Mouse (Mus musculus): ENCODE results near the gene Actr5. TPM values are rescaled to one million over a fixed set of nuclear protein-coding genes. Genes with fewer than 3 reads are reported as not detected.
A peak's percentile ranks its signal among the peaks of the same experiment; 100 is the strongest.

Gene Actr5
- polyA plus RNA-seq, 1 experiment from 2014 or later = 16.0 TPM

DNA sequence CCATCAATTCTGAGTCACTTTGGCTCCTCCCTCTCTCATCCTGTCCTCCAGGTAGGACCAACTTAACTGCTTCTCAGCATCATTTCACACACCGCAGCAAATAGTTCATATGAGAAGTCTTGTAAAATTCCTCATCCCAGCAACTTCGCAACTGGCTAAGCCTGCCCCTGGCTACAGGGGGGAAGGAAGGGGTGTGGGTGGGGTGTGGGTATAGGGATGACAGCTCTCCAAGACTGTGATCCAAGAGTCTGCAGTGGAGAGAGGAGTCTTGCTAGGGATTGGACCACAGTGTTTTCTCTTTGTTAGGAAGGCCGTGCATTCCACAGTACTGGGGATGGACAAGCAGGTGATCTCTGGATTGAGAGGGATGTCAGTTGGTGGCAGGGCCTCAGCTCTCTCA lies 60.2 kb downstream of the Actr5 start:
- H3K27ac ChIP-seq (ENCODE audit: low read depth, low read length) = no peak overlapping the region
- no peak overlapping the region for H3K4me2 ChIP-seq
- H3K9me3 ChIP-seq (ENCODE audit: control insufficient read depth, low read length) = no peaks in the 10 kb centered on the region
- no peak overlapping the region for H3K9ac ChIP-seq (ENCODE audit: low read length)
- no peaks in the 10 kb centered on the region for H3K27me3 ChIP-seq (ENCODE audit: control insufficient read depth, insufficient read depth, low read length)
- no peaks in the 10 kb centered on the region for H3K36me3 ChIP-seq (ENCODE audit: control insufficient read depth, insufficient read depth, low read length)
- ATAC-seq (ENCODE audit: low FRiP score) (no peak), DNase-seq (ENCODE audit: low spot score, missing footprints) (peak; percentile 70)
- WGBS = 75% methylated on average over 3 of the region's 3 CpGs
- H3K4me1 ChIP-seq (ENCODE audit: control insufficient read depth, insufficient read depth, low read length) = peaks cover 7% of the 10 kb centered on the region
- H3K4me3 ChIP-seq (ENCODE audit: low read depth, low read length) = no peak overlapping the region

- Histone ChIP-seq H3K4me2 (no peak overlapping the region), H3K36me3 (ENCODE audit: control insufficient read depth, insufficient read depth, low read length) (no peaks in the 10 kb centered on the region), H3K27me3 (ENCODE audit: control insufficient read depth, insufficient read depth, low read length) (no peaks in the 10 kb centered on the region), H3K4me1 (ENCODE audit: control insufficient read depth, insufficient read depth, low read length) (no peaks in the 10 kb centered on the region; the same call in 1 of the 2 replicates), H3K9me3 (ENCODE audit: control insufficient read depth, low read length) (no peaks in the 10 kb centered on the region), H3K9ac (ENCODE audit: low read length) (no peak overlapping the region), H3K4me3 (ENCODE audit: low read depth, low read length) (no peak overlapping the region), H3K27ac (ENCODE audit: low read depth, low read length) (no peak overlapping the region)
- ATAC-seq (ENCODE audit: low FRiP score) (no peak), DNase-seq (ENCODE audit: low spot score, missing footprints) (peak; percentile 66)
- 53% methylated on average over 2 of the region's 2 CpGs for WGBS
Observed at GRCm38 (mm10) chr2:158686394-158686793, 61.7 kb downstream of the Actr5 start.

- H3K9ac ChIP-seq (ENCODE audit: low read length) = no peak overlapping the region
- H3K4me2 ChIP-seq = no peak overlapping the region
- H3K27me3 ChIP-seq (ENCODE audit: control insufficient read depth, insufficient read depth, low read length) = no peaks in the 10 kb centered on the region
- H3K36me3 ChIP-seq (ENCODE audit: control insufficient read depth, insufficient read depth, low read length) = no peaks in the 10 kb centered on the region
- H3K4me3 ChIP-seq (ENCODE audit: low read depth, low read length) = no peak overlapping the region
- no peaks in the 10 kb centered on the region for H3K9me3 ChIP-seq (ENCODE audit: control insufficient read depth, low read length)
- no peak for ATAC-seq (ENCODE audit: low FRiP score)
- WGBS = 65% methylated on average over 25 of the region's 25 CpGs
- H3K27ac ChIP-seq (ENCODE audit: low read depth, low read length) = no peak overlapping the region
- DNase-seq (ENCODE audit: low spot score, missing footprints) = peak; percentile 75
- no peaks in the 10 kb centered on the region for H3K4me1 ChIP-seq (ENCODE audit: control insufficient read depth, insufficient read depth, low read length)
Observed at GRCm38 (mm10) chr2:158687804-158688241, 63.1 kb downstream of the Actr5 start.

MicroRNAs encoded within 50 kb of the gene (microRNA counts, 519-probe panel; counts per million panel counts)
- microRNA mmu-miR-3474 = not detected

Small RNAs within 50 kb of the gene (microRNA-seq; reads per million reads assigned to microRNA genes)
- gene Mir3474 = 1.7 reads per million

Other genes with a start within 250 kb of the Actr5 start
- gene Snhg11, start 249.2 kb upstream of the Actr5 start, polyA plus RNA-seq (2014; fragmentation: Nextera tagmentation; extraction: Ambion mirVana) = 19.8 and 24.1 TPM in 2 replicates
- gene Ralgapb, start 215.0 kb upstream of the Actr5 start, polyA plus RNA-seq (2014; fragmentation: Nextera tagmentation; extraction: Ambion mirVana) = 20.1 and 22.4 TPM in 2 replicates
- not detected in 2 replicates for gene Adig, start 122.3 kb upstream of the Actr5 start, polyA plus RNA-seq (2014; fragmentation: Nextera tagmentation; extraction: Ambion mirVana)
- 0.30 and 0.40 TPM in 2 replicates for gene Arhgap40, start 112.1 kb upstream of the Actr5 start, polyA plus RNA-seq (2014; fragmentation: Nextera tagmentation; extraction: Ambion mirVana)
- 1.9 and 2.3 TPM in 2 replicates for gene Slc32a1, start 14.1 kb upstream of the Actr5 start, polyA plus RNA-seq (2014; fragmentation: Nextera tagmentation; extraction: Ambion mirVana)
- gene Ppp1r16b, start 40.5 kb downstream of the Actr5 start, polyA plus RNA-seq (2014; fragmentation: Nextera tagmentation; extraction: Ambion mirVana) = 3.2 and 3.3 TPM in 2 replicates
- 48.5 and 48.8 TPM in 2 replicates for gene Fam83d, start 143.2 kb downstream of the Actr5 start, polyA plus RNA-seq (2014; fragmentation: Nextera tagmentation; extraction: Ambion mirVana)
- gene Dhx35, start 169.9 kb downstream of the Actr5 start, polyA plus RNA-seq (2014; fragmentation: Nextera tagmentation; extraction: Ambion mirVana) = 16.1 and 18.3 TPM in 2 replicates